Mouse (Mus musculus) brain, embryonic 14.5 days (tissue): Measurements from ENCODE around the gene Plcxd3. TPM values are rescaled to one million over a fixed set of nuclear protein-coding genes. Genes with fewer than 3 reads are reported as not detected.

Source experiments
- DNase-seq: peaks from one replicate; pipeline ENCODE4 v3.0.0-alpha.2; 2011; ENCODE audit warnings: low read depth
- CTCF ChIP-seq: fragments of 200-500 bp; IDR thresholded peaks from 2 replicates; pipeline ENCODE4 v1.5.1; 2012; ENCODE audit warnings: inconsistent platforms, mild to moderate bottlenecking, moderate library complexity, borderline replicate concordance; ENCODE audit not compliant: insufficient read depth, insufficient read length; ENCODE audit errors: extremely low read depth
- POLR2A ChIP-seq: fragments of 200-500 bp; IDR thresholded peaks from 2 replicates; pipeline ENCODE4 v1.6.1; 2012; ENCODE audit warnings: mild to moderate bottlenecking, inconsistent platforms, borderline replicate concordance; ENCODE audit not compliant: poor library complexity, insufficient read depth, insufficient read length, severe bottlenecking; ENCODE audit errors: extremely low read depth
- polyA plus RNA-seq: library from polyadenylated mRNA; depleted of rRNA; stranded (reverse); fragments of >200 nt; gene quantifications from 2 replicates; pipeline ENCODE4 v1.2.3, GENCODE M21; 2012

Plcxd3 gene
- polyA plus RNA-seq, 1 experiment: 9.1 TPM

DNA sequence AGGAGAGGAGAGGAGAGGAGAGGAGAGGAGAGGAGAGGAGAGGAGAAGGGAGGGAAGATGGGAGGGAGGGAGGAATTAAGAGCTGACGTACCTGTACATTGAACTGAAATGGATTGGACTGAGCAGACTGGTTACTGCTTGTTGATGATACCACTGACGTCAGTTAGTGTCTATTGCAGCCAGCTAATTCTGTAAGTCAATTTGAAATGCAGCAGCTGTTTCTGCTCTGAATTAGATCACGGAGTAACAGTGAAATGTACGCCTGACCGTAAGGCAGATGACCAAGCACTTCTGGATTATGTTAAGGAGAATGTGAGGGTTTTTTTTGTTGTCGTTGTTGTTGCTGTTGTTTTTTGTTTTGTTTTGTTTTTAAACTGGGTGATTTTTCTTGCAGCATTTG is 230.3 kb downstream of the Plcxd3 start:
- no peak for TF ChIP-seq CTCF
- TF ChIP-seq POLR2A: no peak
- no peak for DNase-seq
